8 mouse cellular contexts compared by ENCODE assay signal in the genomic region with DNA sequence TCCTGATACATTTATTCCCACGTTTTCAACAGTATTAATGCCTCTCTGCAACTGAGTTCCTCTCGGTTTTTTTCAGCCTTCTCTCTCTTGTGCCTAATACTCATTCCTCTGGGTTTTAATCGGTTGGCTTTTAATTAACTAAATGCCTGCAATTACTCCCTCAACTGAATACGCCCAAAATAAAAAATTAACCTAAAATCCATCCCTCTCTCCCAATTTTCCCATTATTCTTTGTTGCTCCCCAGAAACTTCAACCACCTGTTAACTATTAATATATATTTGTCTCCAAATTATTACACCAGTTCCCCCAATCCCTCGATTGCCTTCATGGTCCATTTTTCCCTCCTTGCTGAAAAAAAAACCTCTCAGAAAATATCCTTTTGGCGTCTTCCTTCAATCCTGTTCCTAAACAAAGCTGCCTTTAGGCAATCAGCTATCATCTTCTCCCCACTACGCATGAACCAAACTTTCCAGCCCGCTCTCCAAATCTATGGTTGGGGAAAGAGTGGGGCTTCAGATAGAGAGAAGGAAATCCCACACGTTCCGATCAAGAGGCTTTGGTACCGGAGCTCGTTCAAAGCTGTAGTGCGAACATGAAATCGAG. TPM values are rescaled to one million over a fixed set of nuclear protein-coding genes. Genes with fewer than 3 reads are reported as not detected.
A peak's percentile ranks its signal among the peaks of the same experiment; 100 is the strongest.
DNase-seq lines count a peak whose midpoint lies in the region; ATAC-seq lines count a peak whose summit lies in the region.

No protein-coding gene starts in this region.

- H3K27me3 ChIP-seq in kidney, embryonic 14.5 days (ENCODE audit: control insufficient read depth, insufficient read depth, low read length) = no peaks in the 10 kb centered on the region
- H3K27me3 ChIP-seq in hindbrain, embryonic 15.5 days = no peaks in the 10 kb centered on the region
- H3K27me3 ChIP-seq in midbrain, embryonic 14.5 days (ENCODE audit: control insufficient read depth, insufficient read depth, low read length) = no peaks in the 10 kb centered on the region

- H3K27ac ChIP-seq in kidney, embryonic 14.5 days (ENCODE audit: low read depth, low read length) = peak overlapping the region; percentile 96
- H3K27ac ChIP-seq in brown adipose tissue, adult 24 weeks (replicated peaks; ENCODE audit: low read depth, low read length) = peak overlapping the region; percentile 98
- peak overlapping the region; percentile 93 for H3K27ac ChIP-seq in hindbrain, embryonic 15.5 days (replicated peaks)
- H3K27ac ChIP-seq in midbrain, embryonic 14.5 days (replicated peaks; ENCODE audit: low read depth, low read length) = peak overlapping the region; percentile 89

- H3K4me2 ChIP-seq in kidney, embryonic 14.5 days (replicated peaks; ENCODE audit: low read depth, low read length) = peak overlapping the region; percentile 47
- H3K4me2 ChIP-seq in hindbrain, embryonic 15.5 days = peak overlapping the region; percentile 76
- H3K4me2 ChIP-seq in midbrain, embryonic 14.5 days (ENCODE audit: low read length) = peak overlapping the region; percentile 78

- peaks cover 16% of the 10 kb centered on the region for H3K4me1 ChIP-seq in kidney, embryonic 14.5 days (ENCODE audit: control insufficient read depth, insufficient read depth, low read length)
- no peaks in the 10 kb centered on the region for H3K4me1 ChIP-seq in brown adipose tissue, adult 24 weeks (ENCODE audit: control insufficient read depth, insufficient read depth, insufficient read length, low read length)
- H3K4me1 ChIP-seq in hindbrain, embryonic 15.5 days (replicated peaks) = peaks cover 15% of the 10 kb centered on the region
- H3K4me1 ChIP-seq in midbrain, embryonic 14.5 days (ENCODE audit: control insufficient read depth, insufficient read depth, low read length) = peaks cover 11% of the 10 kb centered on the region

- no peaks in the 10 kb centered on the region for H3K9me3 ChIP-seq in kidney, embryonic 14.5 days (ENCODE audit: control insufficient read depth, low read length)
- no peaks in the 10 kb centered on the region for H3K9me3 ChIP-seq in hindbrain, embryonic 15.5 days
- H3K9me3 ChIP-seq in midbrain, embryonic 14.5 days (ENCODE audit: control insufficient read depth, low read length) = no peaks in the 10 kb centered on the region

- no peak for DNase-seq in kidney, postnatal 4 days
- DNase-seq in midbrain, embryonic 14.5 days = no peak
- DNase-seq in spleen, postnatal 14 days (ENCODE audit: low spot score in 2 of 2) = no peak
- DNase-seq in urinary bladder, postnatal 36 days (ENCODE audit: low spot score in 2 of 2) = no peak
- no peak for DNase-seq in B cell, adult 2 months

- peak overlapping the region; percentile 100 for H3K9ac ChIP-seq in kidney, embryonic 14.5 days (ENCODE audit: low read depth, low read length)
- H3K9ac ChIP-seq in hindbrain, embryonic 15.5 days = peak overlapping the region; percentile 96
- H3K9ac ChIP-seq in midbrain, embryonic 14.5 days (replicated peaks; ENCODE audit: low read length) = peak overlapping the region; percentile 99

- WGBS in kidney, embryonic 14.5 days = 1% methylated on average over 14 of the region's 14 CpGs
- 2% methylated on average over 14 of the region's 14 CpGs for whole genome bisulfite sequencing in hindbrain, embryonic 15.5 days
- 3% methylated on average over 14 of the region's 14 CpGs for WGBS in midbrain, embryonic 14.5 days

- ATAC-seq in kidney, embryonic 14.5 days (ENCODE audit: low FRiP score, low TSS enrichment) = no peak
- no peak for ATAC-seq in hindbrain, embryonic 15.5 days (ENCODE audit: low FRiP score, low read depth)
- ATAC-seq in midbrain, embryonic 14.5 days (ENCODE audit: low FRiP score, low TSS enrichment) = no peak

- peaks cover 37% of the 10 kb centered on the region for H3K36me3 ChIP-seq in kidney, embryonic 14.5 days (ENCODE audit: control insufficient read depth, insufficient read depth, low read length)
- peaks cover 33% of the 10 kb centered on the region for H3K36me3 ChIP-seq in hindbrain, embryonic 15.5 days
- H3K36me3 ChIP-seq in midbrain, embryonic 14.5 days (ENCODE audit: control insufficient read depth, insufficient read depth, low read length) = peaks cover 36% of the 10 kb centered on the region

- H3K4me3 ChIP-seq in kidney, embryonic 14.5 days (ENCODE audit: low read length) = peak overlapping the region; percentile 88
- peak overlapping the region; percentile 94 for H3K4me3 ChIP-seq in brown adipose tissue, adult 24 weeks (ENCODE audit: insufficient read depth, low read depth, low read length)
- H3K4me3 ChIP-seq in hindbrain, embryonic 15.5 days = peak overlapping the region; percentile 90
- H3K4me3 ChIP-seq in midbrain, embryonic 14.5 days (replicated peaks; ENCODE audit: low read depth, low read length) = peak overlapping the region; percentile 99

RNA-seq across cellular contexts. Expression of gene Polr2m, which starts 0.8 kb away (rescaled TPM):
- polyA plus RNA-seq in kidney, embryonic 14.5 days (2014; fragmentation: Nextera tagmentation; extraction: Ambion mirVana) = 277 and 453 TPM in 2 replicates
- polyA plus RNA-seq in brown adipose tissue, adult 24 weeks (2012; ENCODE audit: insufficient read depth, insufficient read length, missing spikeins) = 125 and 152 TPM in 2 replicates
- polyA plus RNA-seq in hindbrain, embryonic 15.5 days (2015; fragmentation: Nextera tagmentation; extraction: Ambion mirVana) = 337 and 343 TPM in 2 replicates
- polyA plus RNA-seq in midbrain, embryonic 14.5 days (2014; fragmentation: Nextera tagmentation; extraction: Ambion mirVana) = 225 and 305 TPM in 2 replicates
